Mouse (Mus musculus) urinary bladder, postnatal 14 days (tissue): ENCODE results near the gene Slc30a2.
"Not testable (repeated sequence)": the region's sequence is repeated elsewhere in the genome, so short reads cannot be mapped to it uniquely, and the experiment has no call there.

Source experiments
- DNase-seq: peaks from one replicate; pipeline ENCODE4 v3.0.0; 2021; ENCODE audit warnings: low spot score

Gene Slc30a2

GRCm38 (mm10) chr4:134359649-134360048 is 16.7 kb downstream of the Slc30a2 start:
- DNase-seq, result peak; percentile 60

- DNase-seq, result no peak
Observed at GRCm38 (mm10) chr4:134361215-134361614, 18.2 kb downstream of the Slc30a2 start.

- DNase-seq, result no peak
Observed at GRCm38 (mm10) chr4:134362124-134362523, 19.1 kb downstream of the Slc30a2 start.

DNA sequence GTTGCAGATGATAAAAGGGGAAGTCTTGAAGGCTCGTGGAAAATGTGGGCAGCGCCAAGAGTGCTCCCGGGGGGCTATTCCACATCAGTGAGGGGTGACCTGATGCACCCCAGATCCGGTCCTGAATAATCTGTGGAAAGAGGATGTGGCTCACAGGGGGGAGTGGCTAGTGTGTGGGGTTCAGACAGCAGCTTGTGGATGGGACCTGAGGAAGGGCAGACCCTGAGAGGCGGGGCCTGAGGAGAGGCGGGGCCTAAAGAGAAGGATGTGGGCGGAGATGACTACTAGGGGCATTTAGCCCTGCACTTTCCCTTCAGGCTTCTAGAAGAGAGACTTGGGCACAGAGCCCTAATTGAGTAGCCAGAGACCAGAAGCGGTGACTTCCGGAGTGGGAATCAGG is 19.6 kb downstream of the Slc30a2 start:
- DNase-seq, result no peak

GRCm38 (mm10) chr4:134365280-134365679 is 22.3 kb downstream of the Slc30a2 start:
- DNase-seq, result no peak

- DNase-seq, result no peak
Observed at GRCm38 (mm10) chr4:134370649-134371221, 27.8 kb downstream of the Slc30a2 start.

GRCm38 (mm10) chr4:134371316-134371855 is 28.4 kb downstream of the Slc30a2 start:
- no peak for DNase-seq

DNA sequence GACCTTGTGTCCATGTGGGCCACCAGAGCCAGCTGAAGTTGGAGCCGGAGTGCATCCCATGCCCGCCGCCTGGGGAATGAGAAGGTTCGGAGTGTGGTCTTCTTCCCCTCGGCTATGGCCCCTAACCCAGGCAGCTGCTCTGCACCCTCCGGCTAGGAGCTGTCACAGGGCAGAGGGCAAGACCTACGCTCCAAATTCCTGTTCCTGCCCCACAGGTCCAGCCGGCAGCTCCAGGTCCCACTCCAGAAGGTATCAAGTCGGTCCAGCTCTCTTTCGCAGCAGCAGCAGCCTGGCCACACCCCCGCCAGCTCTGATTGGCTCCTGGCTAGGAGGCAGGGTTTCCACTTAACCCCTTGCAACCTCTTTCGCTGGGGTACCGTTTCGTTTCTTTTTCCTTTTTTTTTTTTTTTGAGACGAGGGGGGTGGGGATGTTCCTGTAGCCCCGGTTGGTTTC is 29.3 kb downstream of the Slc30a2 start:
- peak; percentile 91 for DNase-seq

DNA sequence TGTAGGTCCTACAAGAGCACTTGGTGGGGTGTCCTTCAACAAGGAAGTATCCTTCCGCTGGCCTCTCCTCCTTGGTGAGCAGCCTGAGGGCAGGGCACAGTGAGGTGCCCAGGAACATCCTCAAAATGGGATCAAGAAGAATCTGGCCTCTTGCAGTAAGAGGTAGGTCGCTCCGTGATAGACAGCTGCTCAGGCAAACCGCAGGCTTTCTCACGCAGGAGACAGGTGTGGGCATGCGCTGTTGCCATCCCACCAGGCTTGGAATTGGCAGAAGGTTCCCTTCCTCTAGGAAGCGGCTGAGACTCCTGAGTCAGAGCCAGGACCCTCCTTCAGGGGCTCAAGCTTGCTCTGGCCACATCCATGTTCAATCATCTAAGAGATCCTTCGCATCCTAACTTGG is 30.3 kb downstream of the Slc30a2 start:
- DNase-seq, result no peak

GRCm38 (mm10) chr4:134374306-134374705 is 31.3 kb downstream of the Slc30a2 start:
- DNase-seq, result no peak

DNA sequence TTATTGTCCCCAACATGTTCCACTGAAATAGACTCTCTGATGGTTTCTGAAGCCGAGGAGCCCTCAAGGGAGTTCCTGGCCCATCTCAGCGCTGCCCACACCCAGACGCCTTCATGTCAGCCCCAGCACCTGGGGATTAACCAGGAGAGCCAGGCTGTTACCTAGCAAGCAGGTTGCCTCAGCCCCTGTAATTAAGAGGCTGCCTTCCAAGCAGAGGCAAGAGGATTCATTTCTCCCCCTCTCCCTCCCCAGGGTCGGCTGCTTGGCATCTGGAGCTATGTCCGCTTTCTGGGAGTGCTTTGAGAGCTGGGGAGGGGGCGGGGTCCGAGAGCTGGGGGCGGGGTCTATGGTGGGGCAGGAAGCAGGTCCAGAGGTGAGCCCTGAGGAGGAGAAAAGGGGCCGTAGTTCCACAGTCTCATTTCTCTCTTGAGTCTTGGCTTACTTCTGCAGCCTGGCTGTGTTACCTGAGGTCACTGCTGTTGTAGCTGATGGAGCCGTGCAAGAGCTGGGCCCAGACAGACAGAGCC is 35.2 kb downstream of the Slc30a2 start:
- DNase-seq, result no peak

GRCm38 (mm10) chr4:134379510-134379909 is 36.5 kb downstream of the Slc30a2 start:
- DNase-seq, result no peak

GRCm38 (mm10) chr4:134383750-134384149 is 40.8 kb downstream of the Slc30a2 start, which contains the start of gene Extl1:
Gene Extl1, minus strand, starts transcription at chr4:134383850.
- not testable (repeated sequence) for DNase-seq

GRCm38 (mm10) chr4:134387268-134387667 is 44.3 kb downstream of the Slc30a2 start:
- peak; percentile 24 for DNase-seq

- DNase-seq, result peak; percentile 80
Observed at GRCm38 (mm10) chr4:134388397-134388796, 45.4 kb downstream of the Slc30a2 start.

- DNase-seq, result no peak
Observed at GRCm38 (mm10) chr4:134391636-134392035, 48.7 kb downstream of the Slc30a2 start.

DNA sequence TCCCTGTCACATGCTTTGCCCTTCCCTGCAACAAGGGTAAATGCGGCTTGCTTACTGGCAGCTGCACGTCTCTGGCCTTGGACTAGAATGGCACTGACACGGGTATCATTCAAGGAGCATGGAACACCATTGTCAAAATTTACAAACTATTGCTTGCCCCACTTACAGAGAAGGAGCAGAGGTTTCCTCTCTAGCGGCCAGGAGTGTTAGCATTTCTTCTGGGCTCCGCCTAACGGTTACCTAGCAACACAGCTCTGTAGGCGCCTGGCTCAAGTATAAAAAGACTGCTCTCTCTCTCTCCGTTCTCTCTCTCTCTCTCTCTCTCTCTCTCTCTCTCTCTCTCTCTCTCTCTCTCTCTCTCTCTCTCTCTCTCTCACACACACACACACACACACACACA is 49.6 kb downstream of the Slc30a2 start:
- no peak for DNase-seq

DNA sequence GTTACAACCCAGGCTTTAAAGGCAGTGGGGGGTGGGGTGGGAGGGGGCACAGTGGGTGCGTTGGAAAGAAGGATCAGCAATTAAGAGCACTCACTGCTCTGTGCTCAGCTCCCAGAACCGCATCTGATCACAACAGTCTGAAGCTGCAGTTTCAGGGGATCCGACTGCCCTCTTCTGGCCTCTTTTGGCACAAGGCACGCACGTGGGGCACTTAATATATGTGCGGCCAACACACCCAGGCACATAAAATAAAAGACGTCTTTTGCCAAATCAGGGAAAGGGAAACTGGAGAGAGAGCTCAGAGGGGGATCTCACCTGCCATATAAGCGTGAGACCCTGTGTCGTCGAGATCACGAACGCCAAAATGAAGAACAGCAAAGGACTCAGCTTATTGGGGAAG is 50.0 kb downstream of the Slc30a2 start:
- no peak for DNase-seq

DNA sequence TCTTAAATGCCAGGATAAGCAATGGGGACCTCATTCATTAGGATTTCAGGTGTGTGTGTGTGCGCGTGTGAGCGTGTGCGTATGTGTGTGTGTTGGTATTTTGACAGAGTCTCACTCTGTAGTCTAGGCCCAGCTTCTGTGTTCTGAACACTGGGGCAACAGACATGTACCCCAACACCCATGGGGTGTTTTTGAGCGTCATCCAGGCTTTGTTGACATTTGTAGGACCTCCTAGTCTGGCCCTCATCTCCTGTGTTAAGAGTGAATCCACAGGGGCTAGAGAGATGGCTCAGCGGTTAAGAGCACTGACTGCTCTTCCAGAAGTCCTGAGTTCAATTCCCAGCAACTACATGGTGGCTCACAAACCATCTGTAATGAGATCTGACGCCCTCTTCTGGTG is 52.2 kb downstream of the Slc30a2 start:
- DNase-seq, result no peak

GRCm38 (mm10) chr4:134395977-134396825 is 53.2 kb downstream of the Slc30a2 start, which contains the start of gene Pafah2:
Gene Pafah2, plus strand, starts transcription at chr4:134396320.
- peak; percentile 94 for DNase-seq

- peak; percentile 62 for DNase-seq
Observed at GRCm38 (mm10) chr4:134397121-134397520, 54.1 kb downstream of the Slc30a2 start.

GRCm38 (mm10) chr4:134397732-134398131 is 54.8 kb downstream of the Slc30a2 start:
- DNase-seq, result no peak

DNA sequence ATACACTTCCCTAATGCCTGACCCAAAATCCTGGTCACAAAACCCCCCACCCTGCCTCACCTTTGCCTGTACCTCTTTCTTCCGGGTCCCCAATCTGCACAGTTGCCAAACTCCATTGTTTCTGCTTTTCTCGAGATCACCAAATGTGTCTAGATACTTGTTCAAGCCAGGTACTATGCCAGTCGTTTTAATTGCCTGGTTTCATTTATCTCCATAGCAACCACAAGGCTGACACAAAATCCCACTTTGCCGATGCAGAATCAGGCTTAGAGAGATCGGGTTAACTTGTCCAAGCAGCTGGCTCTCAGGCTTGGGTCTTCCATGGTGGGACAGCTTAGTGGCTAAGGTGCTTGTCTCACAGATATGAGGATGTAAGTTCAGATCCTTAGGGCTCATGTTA is 57.2 kb downstream of the Slc30a2 start:
- DNase-seq, result no peak
